Mouse (Mus musculus) kidney, adult 2 months (tissue): ENCODE data around the gene Med6. TPM values are rescaled to one million over a fixed set of nuclear protein-coding genes. Genes with fewer than 3 reads are reported as not detected.

Experiments used
- DNase-seq: peaks from one replicate; pipeline ENCODE4 v3.0.0; 2021
- H3K27ac ChIP-seq: fragments of 200-500 bp; 2 replicates; pipeline ENCODE4 v1.5.1; 2012; ENCODE audit warnings: low read depth, low read length, control low read depth, inconsistent platforms; ENCODE audit not compliant: insufficient read depth
- H3K27me3 ChIP-seq: fragments of 200-500 bp; replicated peaks from 2 replicates; pipeline ENCODE4 v1.6.1; 2012; ENCODE audit warnings: mild to moderate bottlenecking, moderate library complexity, low read length, inconsistent platforms; ENCODE audit not compliant: control insufficient read depth, insufficient read depth
- H3K36me3 ChIP-seq: fragments of 200-500 bp; 2 replicates; pipeline ENCODE4 v1.6.1; 2012; ENCODE audit warnings: mild to moderate bottlenecking, moderate library complexity, low read length, inconsistent platforms; ENCODE audit not compliant: control insufficient read depth, insufficient read depth
- H3K4me1 ChIP-seq: fragments of 200-500 bp; 2 replicates; pipeline ENCODE4 v1.6.1; 2011; ENCODE audit warnings: low read length; ENCODE audit not compliant: control insufficient read depth, insufficient read depth
- H3K4me3 ChIP-seq: fragments of 200-500 bp; 2 replicates; pipeline ENCODE4 v1.5.1; 2011; ENCODE audit warnings: mild to moderate bottlenecking, low read depth, low read length, control low read depth; ENCODE audit not compliant: insufficient read depth
- CTCF ChIP-seq: fragments of 200-500 bp; conservative IDR thresholded peaks from 2 replicates; pipeline ENCODE4 v1.5.1; 2011; ENCODE audit warnings: low read depth, mild to moderate bottlenecking, control low read depth, low read length, moderate library complexity, mixed read lengths; ENCODE audit not compliant: insufficient read depth, insufficient read length
- POLR2A ChIP-seq: fragments of 200-500 bp; IDR thresholded peaks from one replicate; pipeline ENCODE4 v1.6.1; 2011; ENCODE audit warnings: low read depth, low read length, control low read depth
- WGBS: fragments of 180-500 bp; shearing (Covaris S2); methylation state at CpG from one replicate; pipeline ENCODE4 v1.1.7; 2018; 5-methylcytosine and 5-hydroxymethylcytosine counted together
- polyA plus RNA-seq: library from polyadenylated mRNA; depleted of rRNA; stranded (reverse); fragments of >200 nt; gene quantifications from 2 replicates; pipeline ENCODE4 v1.2.3, GENCODE M21; 2012; rRNA removed

The Med6 gene
- polyA plus RNA-seq, result 6.2 and 8.6 TPM in 2 replicates

GRCm38 (mm10) chr12:81594902-81595671, at the start of gene Med6:
Med6 (minus strand) TSS chr12:81595008.
- WGBS, result 4% methylated on average over 36 of the region's 36 CpGs
- Histone ChIP-seq H3K27ac (no peak within 1 kb of the TSS), H3K27me3 (no peaks in the 10 kb centered on the region), H3K36me3 (no peaks in the 10 kb centered on the region), H3K4me3 (peak within 1 kb of the TSS; percentile 98), H3K4me1 (0 out of 2 replicates have a peak, but pooled peaks cover 2% of the 10 kb centered on the region)
- peak; percentile 97 for DNase-seq
- TF ChIP-seq POLR2A, result no peak
- TF ChIP-seq CTCF, result no peak

DNA sequence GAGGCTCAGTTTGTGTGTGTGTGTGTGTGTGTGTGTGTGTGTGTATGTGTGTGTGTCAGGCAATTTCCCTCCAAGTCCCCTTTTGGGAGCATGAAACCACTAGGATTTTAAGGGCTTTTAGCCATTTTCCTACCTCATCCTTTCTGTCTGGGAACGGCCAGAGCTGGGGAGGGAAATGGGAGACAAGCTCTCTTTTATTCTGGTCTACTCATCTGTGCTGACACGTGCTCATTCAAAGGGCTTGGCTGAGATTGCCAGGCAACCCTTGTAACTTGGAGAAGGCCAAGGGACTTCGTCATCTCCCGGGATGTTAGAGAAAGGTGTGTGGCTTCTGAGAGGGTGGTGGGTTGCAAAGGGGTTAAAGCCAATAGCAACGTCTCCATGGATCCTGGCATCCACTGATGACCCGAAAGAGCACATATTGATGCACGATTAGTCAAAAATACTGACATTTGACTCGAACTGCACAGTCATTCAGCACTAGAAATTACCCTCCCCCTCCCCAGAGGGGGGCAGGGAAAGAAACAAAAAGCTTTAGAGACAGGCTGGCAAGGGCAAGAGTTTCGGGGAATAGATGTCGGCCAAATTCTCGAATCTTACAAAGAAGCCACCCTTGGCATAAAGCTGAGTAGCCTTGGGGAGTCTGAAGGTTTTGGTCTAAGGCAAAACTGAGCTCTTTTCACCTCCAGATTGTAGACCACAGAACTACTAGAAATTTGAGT, 47.7 kb upstream of the Med6 start:
- 78% methylated on average over 11 of the region's 11 CpGs for WGBS
- DNase-seq, result no peak
- Histone ChIP-seq H3K4me3 (no peak overlapping the region), H3K36me3 (no peaks in the 10 kb centered on the region), H3K27ac (no peak overlapping the region), H3K4me1 (no peaks in the 10 kb centered on the region), H3K27me3 (no peaks in the 10 kb centered on the region)
- TF ChIP-seq CTCF (no peak), POLR2A (no peak)

GRCm38 (mm10) chr12:81640656-81641055, 45.8 kb upstream of the Med6 start:
- no peak for DNase-seq
- Histone ChIP-seq H3K4me3 (no peak overlapping the region), H3K27me3 (no peaks in the 10 kb centered on the region), H3K27ac (no peak overlapping the region), H3K36me3 (no peaks in the 10 kb centered on the region), H3K4me1 (no peaks in the 10 kb centered on the region)
- TF ChIP-seq POLR2A (no peak), CTCF (no peak)
- WGBS, result 62% methylated on average over 5 of the region's 5 CpGs

- no peak for DNase-seq
- 85% methylated on average over 2 of the region's 2 CpGs for WGBS
- 0 out of 2 replicates have a peak, but pooled peaks cover 2% of the 10 kb centered on the region for H3K27me3 ChIP-seq
- no peaks in the 10 kb centered on the region for H3K4me1 ChIP-seq
- TF ChIP-seq CTCF (no peak), POLR2A (no peak)
- no peak overlapping the region for H3K27ac ChIP-seq
- H3K4me3 ChIP-seq, result no peak overlapping the region
- no peaks in the 10 kb centered on the region for H3K36me3 ChIP-seq
Measured at GRCm38 (mm10) chr12:81633246-81633645, 38.4 kb upstream of the Med6 start.

DNA sequence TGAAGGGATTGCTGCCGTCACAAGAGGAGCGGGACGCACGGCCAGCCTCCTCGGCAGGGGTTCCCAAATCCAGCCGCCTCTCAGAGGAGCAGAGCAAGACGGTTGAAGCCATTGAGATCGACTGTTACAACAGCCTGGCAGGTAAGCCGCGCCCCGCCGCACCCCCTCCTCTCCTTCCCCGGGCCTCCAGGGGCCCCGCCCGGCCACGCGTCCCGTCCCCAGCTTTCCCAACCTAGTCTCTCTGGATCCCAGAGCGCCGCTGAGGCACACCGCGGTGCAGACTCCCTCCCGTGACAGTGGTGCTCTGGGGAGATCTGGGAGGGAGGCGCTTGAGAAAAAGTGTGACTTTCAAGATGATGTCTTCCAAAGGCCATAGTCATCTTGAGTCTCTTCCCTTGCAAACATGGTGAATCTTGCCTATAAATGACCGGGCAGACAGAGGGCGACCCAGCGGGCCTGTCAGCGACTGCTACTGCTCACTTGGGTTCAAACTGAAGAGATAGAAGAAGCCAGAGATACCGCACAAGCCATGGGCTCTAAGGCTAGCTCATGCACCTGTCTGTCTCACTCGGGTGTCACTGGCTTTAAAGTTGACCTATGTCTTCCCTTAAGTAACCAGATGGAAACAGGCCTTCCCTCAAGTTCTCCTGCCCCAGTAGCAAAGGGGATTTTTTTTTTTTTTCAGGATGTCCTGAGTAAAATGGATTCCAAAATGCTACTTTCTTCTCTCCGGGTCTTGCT, 37.0 kb upstream of the Med6 start:
- TF ChIP-seq CTCF, result no peak
- no peak for TF ChIP-seq POLR2A
- no peaks in the 10 kb centered on the region for H3K4me1 ChIP-seq
- 0 out of 2 replicates have a peak, but pooled peaks cover 2% of the 10 kb centered on the region for H3K27me3 ChIP-seq
- H3K4me3 ChIP-seq, result peak overlapping the region; percentile 42
- DNase-seq, result no peak
- H3K36me3 ChIP-seq, result no peaks in the 10 kb centered on the region
- 4% methylated on average over 31 of the region's 31 CpGs for WGBS
- H3K27ac ChIP-seq, result no peak overlapping the region

- 1% methylated on average over 81 of the region's 82 CpGs for WGBS
- Histone ChIP-seq H3K27ac (no peak within 1 kb of the TSS), H3K36me3 (no peaks in the 10 kb centered on the region), H3K4me1 (no peaks in the 10 kb centered on the region), H3K27me3 (0 out of 2 replicates have a peak, but pooled peaks cover 2% of the 10 kb centered on the region), H3K4me3 (peak within 1 kb of the TSS; percentile 42)
- TF ChIP-seq POLR2A (no peak), CTCF (no peak)
- peak; percentile 10 for DNase-seq
Measured at GRCm38 (mm10) chr12:81630915-81631660, 36.3 kb upstream of the Med6 start, which contains the start of gene Ttc9. Ttc9 (plus strand) TSS chr12:81631249.
